Mouse (Mus musculus): ENCODE data around the gene Secisbp2. TPM values are rescaled to one million over a fixed set of nuclear protein-coding genes. Genes with fewer than 3 reads are reported as not detected.

The Secisbp2 gene
- polyA plus RNA-seq, 1 experiment from 2014 or later, result 38.5 TPM

DNA sequence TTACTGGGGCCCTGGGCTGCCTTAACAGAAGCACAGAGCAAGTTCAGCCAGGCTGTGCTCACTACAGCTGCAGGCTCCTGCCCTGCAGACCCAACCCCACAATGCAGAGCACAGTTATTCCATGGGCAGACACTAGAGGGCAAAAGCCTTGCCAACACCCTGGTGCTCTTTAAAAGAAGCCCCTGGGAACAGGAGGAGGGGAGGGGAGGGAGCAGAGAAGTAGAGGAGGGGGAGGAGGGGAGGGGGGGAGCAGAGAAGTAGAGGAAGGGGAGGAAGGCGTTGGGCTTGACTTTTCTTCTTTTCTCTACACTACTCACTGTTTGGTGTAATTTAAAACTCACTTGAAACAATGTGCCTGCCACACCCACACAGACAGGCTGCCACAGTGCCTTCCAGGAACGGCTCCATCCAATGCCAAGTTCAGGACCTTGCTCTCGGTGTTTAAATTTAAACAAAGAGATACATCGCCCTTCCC, 78.4 kb downstream of the Secisbp2 start:
- Histone ChIP-seq H3K4me1 (ENCODE audit: control insufficient read depth, insufficient read depth, low read length) (peaks cover 6% of the 10 kb centered on the region; the same call in 1 of the 2 replicates), H3K27me3 (ENCODE audit: control insufficient read depth, insufficient read depth, low read length) (no peaks in the 10 kb centered on the region), H3K4me2 (replicated peaks; ENCODE audit: low read depth, low read length) (no peak overlapping the region), H3K4me3 (ENCODE audit: low read length) (no peak overlapping the region), H3K9ac (ENCODE audit: low read depth, low read length) (no peak overlapping the region; the same call in 1 of the 2 replicates), H3K9me3 (ENCODE audit: control insufficient read depth, low read length) (no peaks in the 10 kb centered on the region), H3K27ac (ENCODE audit: low read depth, low read length) (peak overlapping the region; percentile 59; the same call in 1 of the 2 replicates), H3K36me3 (ENCODE audit: control insufficient read depth, insufficient read depth, low read length) (no peaks in the 10 kb centered on the region)
- 12% methylated on average over 3 of the region's 4 CpGs for WGBS
- ATAC-seq (ENCODE audit: low FRiP score, low TSS enrichment), result peak; percentile 66

GRCm38 (mm10) chr13:51731474-51731873, 80.0 kb downstream of the Secisbp2 start:
- no peak overlapping the region for H3K27ac ChIP-seq (ENCODE audit: low read depth, low read length)
- 93% methylated on average over 7 of the region's 7 CpGs for WGBS
- H3K4me2 ChIP-seq (replicated peaks; ENCODE audit: low read depth, low read length), result no peak overlapping the region
- peaks cover 6% of the 10 kb centered on the region; the same call in 1 of the 2 replicates for H3K4me1 ChIP-seq (ENCODE audit: control insufficient read depth, insufficient read depth, low read length)
- H3K36me3 ChIP-seq (ENCODE audit: control insufficient read depth, insufficient read depth, low read length), result no peaks in the 10 kb centered on the region
- no peak overlapping the region for H3K9ac ChIP-seq (ENCODE audit: low read depth, low read length)
- no peaks in the 10 kb centered on the region for H3K27me3 ChIP-seq (ENCODE audit: control insufficient read depth, insufficient read depth, low read length)
- H3K4me3 ChIP-seq (ENCODE audit: low read length), result no peak overlapping the region
- ATAC-seq (ENCODE audit: low FRiP score, low TSS enrichment), result no peak
- no peaks in the 10 kb centered on the region for H3K9me3 ChIP-seq (ENCODE audit: control insufficient read depth, low read length)

DNA sequence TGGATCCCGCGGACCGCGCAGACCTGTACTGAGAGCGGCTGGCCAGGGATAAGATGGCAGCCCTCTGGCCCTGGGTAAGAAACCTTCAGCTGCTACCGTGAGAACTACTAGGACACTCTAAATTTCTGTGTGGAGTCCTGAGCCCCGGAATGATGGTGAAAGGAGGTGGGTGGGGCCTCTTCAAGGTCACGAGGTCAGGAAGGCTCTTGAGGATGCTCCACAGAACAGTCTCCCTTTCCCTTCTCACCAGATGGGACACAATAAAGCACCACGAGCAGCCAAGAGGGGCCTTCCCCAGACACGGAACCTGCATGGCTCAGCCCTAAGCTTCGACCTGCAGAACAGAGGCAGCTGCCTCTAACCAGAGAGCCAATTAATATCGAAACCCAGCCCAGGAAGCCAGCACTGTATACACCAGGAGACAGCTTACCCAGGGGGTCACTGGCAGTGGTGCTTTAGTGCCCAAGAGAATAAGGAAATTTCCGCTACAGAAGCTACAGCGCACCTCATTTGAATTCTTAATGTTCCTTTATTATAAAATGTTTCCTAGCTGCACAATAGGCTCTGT, 80.7 kb downstream of the Secisbp2 start:
- Histone ChIP-seq H3K27ac (ENCODE audit: low read depth, low read length) (no peak overlapping the region), H3K36me3 (ENCODE audit: control insufficient read depth, insufficient read depth, low read length) (no peaks in the 10 kb centered on the region), H3K4me2 (replicated peaks; ENCODE audit: low read depth, low read length) (no peak overlapping the region), H3K4me1 (ENCODE audit: control insufficient read depth, insufficient read depth, low read length) (peaks cover 8% of the 10 kb centered on the region), H3K27me3 (ENCODE audit: control insufficient read depth, insufficient read depth, low read length) (no peaks in the 10 kb centered on the region), H3K9me3 (ENCODE audit: control insufficient read depth, low read length) (no peaks in the 10 kb centered on the region), H3K9ac (ENCODE audit: low read depth, low read length) (no peak overlapping the region), H3K4me3 (ENCODE audit: low read length) (no peak overlapping the region)
- WGBS, result 71% methylated on average over 14 of the region's 14 CpGs
- ATAC-seq (ENCODE audit: low FRiP score, low TSS enrichment), result no peak

Other genes starting within 250 kb of the Secisbp2 start
- gene S1pr3, start 243.1 kb upstream of the Secisbp2 start, polyA plus RNA-seq (2014; fragmentation: Nextera tagmentation; extraction: Ambion mirVana), result 24.9 and 51.9 TPM in 2 replicates
- gene Shc3, start 82.3 kb upstream of the Secisbp2 start, polyA plus RNA-seq (2014; fragmentation: Nextera tagmentation; extraction: Ambion mirVana), result 0.11 and 0.12 TPM in 2 replicates
- gene Cks2, start 6.5 kb upstream of the Secisbp2 start, polyA plus RNA-seq (2014; fragmentation: Nextera tagmentation; extraction: Ambion mirVana), result 414 and 561 TPM in 2 replicates
- 11.3 and 20.2 TPM in 2 replicates for gene Sema4d, start 142.1 kb downstream of the Secisbp2 start, polyA plus RNA-seq (2014; fragmentation: Nextera tagmentation; extraction: Ambion mirVana)
- gene Gadd45g, start 195.0 kb downstream of the Secisbp2 start, polyA plus RNA-seq (2014; fragmentation: Nextera tagmentation; extraction: Ambion mirVana), result 26.6 and 29.0 TPM in 2 replicates

Data from kidney, embryonic 14.5 days (tissue).